8 mouse cellular contexts compared by ENCODE assay signal in the genomic region with DNA sequence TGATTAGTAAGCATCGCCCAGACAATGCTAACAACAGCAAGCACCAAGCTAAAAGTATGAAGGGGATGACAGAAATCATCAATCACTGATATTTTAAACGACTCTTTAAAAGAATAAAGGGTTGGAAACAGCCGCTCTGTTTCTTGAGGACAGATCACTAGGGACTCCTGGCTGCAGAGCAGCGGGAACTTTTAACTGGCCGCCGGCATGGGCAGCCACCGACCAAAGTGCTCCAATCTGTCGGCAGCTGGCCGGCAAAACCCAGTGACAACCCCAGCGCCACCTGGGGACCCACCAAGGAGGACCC. TPM values are rescaled to one million over a fixed set of nuclear protein-coding genes. Genes with fewer than 3 reads are reported as not detected.
A peak's percentile ranks its signal among the peaks of the same experiment; 100 is the strongest.
DNase-seq lines count a peak whose midpoint lies in the region; ATAC-seq and TF ChIP-seq lines count a peak whose summit lies in the region.

No protein-coding gene starts in this region.

- in situ Hi-C loops in ES-E14 (cut with MboI; ENCODE audit: low sequenced_read_pairs in 2 of 2, unreplicated experiment in 2 of 2), result no loop called here

- H3K27me3 ChIP-seq in heart, embryonic 11.5 days (ENCODE audit: control insufficient read depth, insufficient read depth, low read length), result peaks cover 56% of the 10 kb centered on the region
- peaks cover 38% of the 10 kb centered on the region for H3K27me3 ChIP-seq in forebrain, embryonic 15.5 days
- H3K27me3 ChIP-seq in liver, embryonic 12.5 days (replicated peaks), result peaks cover 82% of the 10 kb centered on the region

- no peak for ATAC-seq in heart, embryonic 11.5 days (replicated peaks; ENCODE audit: insufficient number of reproducible peaks, low FRiP score, low TSS enrichment)
- ATAC-seq in forebrain, embryonic 15.5 days (replicated peaks), result no peak
- no peak for ATAC-seq in liver, embryonic 12.5 days
- no peak for ATAC-seq in CD4-positive, CD25-positive, alpha-beta regulatory T cell, adult 4 months

- no peaks in the 10 kb centered on the region for H3K36me3 ChIP-seq in heart, embryonic 11.5 days (ENCODE audit: control insufficient read depth, insufficient read depth, low read length)
- no peaks in the 10 kb centered on the region for H3K36me3 ChIP-seq in ES-E14 (ENCODE audit: control insufficient read depth, insufficient read depth, low read length, poor library complexity, severe bottlenecking)
- no peaks in the 10 kb centered on the region for H3K36me3 ChIP-seq in forebrain, embryonic 15.5 days
- H3K36me3 ChIP-seq in liver, embryonic 12.5 days, result no peaks in the 10 kb centered on the region

- H3K9ac ChIP-seq in heart, embryonic 11.5 days (ENCODE audit: low read depth, low read length), result peak overlapping the region; percentile 70
- H3K9ac ChIP-seq in ES-E14 (ENCODE audit: insufficient read depth, low read depth, low read length, poor library complexity, severe bottlenecking), result no peak overlapping the region
- H3K9ac ChIP-seq in forebrain, embryonic 15.5 days (replicated peaks), result peak overlapping the region; percentile 73; the same call in 1 of the 2 replicates
- peak overlapping the region; percentile 89 for H3K9ac ChIP-seq in liver, embryonic 12.5 days

- no peak overlapping the region for H3K27ac ChIP-seq in heart, embryonic 11.5 days (ENCODE audit: low read depth, low read length)
- no peak overlapping the region for H3K27ac ChIP-seq in ES-E14 (ENCODE audit: insufficient read depth, low read depth, low read length, poor library complexity, severe bottlenecking)
- H3K27ac ChIP-seq in forebrain, embryonic 15.5 days (replicated peaks), result no peak overlapping the region
- 0 out of 2 replicates have a peak overlapping the region, but pooled peaks have one; percentile 9 for H3K27ac ChIP-seq in liver, embryonic 12.5 days

- peak overlapping the region; percentile 61 for H3K4me3 ChIP-seq in heart, embryonic 11.5 days (ENCODE audit: low read depth, low read length)
- H3K4me3 ChIP-seq in ES-E14 (ENCODE audit: insufficient read depth in 1 of 2, low read depth in 1 of 2, low read length in 2 of 2, poor library complexity in 1 of 2, severe bottlenecking in 1 of 2), result peak overlapping the region; percentile 63 to 74; a peak in 3 of 4 replicates
- H3K4me3 ChIP-seq in forebrain, embryonic 15.5 days, result peak overlapping the region; percentile 60
- H3K4me3 ChIP-seq in liver, embryonic 12.5 days, result peak overlapping the region; percentile 73

- no peak for DNase-seq in heart, postnatal 25 days (ENCODE audit: low spot score)
- DNase-seq in ES-E14 (ENCODE audit: low read depth, low spot score), result no peak
- DNase-seq in urinary bladder, postnatal 4 days (ENCODE audit: low spot score in 2 of 2), result no peak
- DNase-seq in frontal cortex, postnatal 36 days (ENCODE audit: low spot score in 2 of 2), result no peak

- peak overlapping the region; percentile 97 for H3K4me2 ChIP-seq in heart, embryonic 11.5 days
- peak overlapping the region; percentile 96 for H3K4me2 ChIP-seq in forebrain, embryonic 15.5 days (replicated peaks)
- H3K4me2 ChIP-seq in liver, embryonic 12.5 days, result peak overlapping the region; percentile 97

- no peaks in the 10 kb centered on the region for H3K4me1 ChIP-seq in heart, embryonic 11.5 days (ENCODE audit: control insufficient read depth, insufficient read depth, low read length)
- peaks cover 0 to 3% of the 10 kb centered on the region in 2 experiments; a peak in 2 of 4 replicates for H3K4me1 ChIP-seq in ES-E14 (ENCODE audit: control insufficient read depth in 2 of 2, insufficient read depth in 2 of 2, low read length in 2 of 2, poor library complexity in 1 of 2)
- peaks cover 29% of the 10 kb centered on the region for H3K4me1 ChIP-seq in forebrain, embryonic 15.5 days
- peaks cover 47% of the 10 kb centered on the region for H3K4me1 ChIP-seq in liver, embryonic 12.5 days

- intact Hi-C loops in heart, postnatal 25 days (cut with DNase I), result no loop called here

- no peaks in the 10 kb centered on the region for H3K9me3 ChIP-seq in heart, embryonic 11.5 days (replicated peaks; ENCODE audit: control insufficient read depth, low read length)
- H3K9me3 ChIP-seq in ES-E14 (ENCODE audit: control insufficient read depth, insufficient read depth, low read depth, low read length), result no peaks in the 10 kb centered on the region
- no peaks in the 10 kb centered on the region for H3K9me3 ChIP-seq in forebrain, embryonic 15.5 days
- H3K9me3 ChIP-seq in liver, embryonic 12.5 days (replicated peaks), result no peaks in the 10 kb centered on the region

- under 1% methylated on average over 10 of the region's 10 CpGs for WGBS in heart, embryonic 11.5 days (ENCODE audit: insufficient replicate concordance)
- 2% methylated on average over 10 of the region's 10 CpGs for WGBS in forebrain, embryonic 15.5 days
- 3% methylated on average over 10 of the region's 10 CpGs for WGBS in liver, embryonic 12.5 days (ENCODE audit: insufficient replicate concordance)

TF ChIP-seq in ES-E14, 5 proteins besides CTCF, POLR2A, EP300 and RAD21:
- TF ChIP-seq MAFK (IDR thresholded peaks at IDR 0.05; ENCODE audit: insufficient read depth, low read depth, low read length) (no peak), ZC3H11A (IDR thresholded peaks at IDR 0.05; ENCODE audit: borderline replicate concordance, low read depth, low read length) (no peak), ZNF384 (IDR thresholded peaks at IDR 0.05; ENCODE audit: low read depth, low read length) (no peak), CHD2 (IDR thresholded peaks at IDR 0.05; ENCODE audit: low read depth, low read length) (no peak), HCFC1 (IDR thresholded peaks at IDR 0.05; ENCODE audit: borderline replicate concordance, insufficient read depth, low read length) (no peak)

RNA-seq across cellular contexts. Expression of a gene that starts 1.0 kb away (rescaled TPM):
- polyA plus RNA-seq in heart, embryonic 11.5 days (2014; fragmentation: Nextera tagmentation; extraction: Ambion mirVana), result 6.4 and 6.5 TPM in 2 replicates
- 1 to 10 TPM; 3.3 to 3.8 TPM for total RNA-seq in heart, postnatal 25 days (2021)
- 2.1 and 2.5 TPM in 2 replicates for total RNA-seq in ES-E14 (2012; rRNA removed)
- polyA plus RNA-seq in forebrain, embryonic 15.5 days (2015; fragmentation: Nextera tagmentation; extraction: Ambion mirVana), result 46.7 and 47.6 TPM in 2 replicates
- 33.4 and 36.7 TPM in 2 replicates for polyA plus RNA-seq in liver, embryonic 12.5 days (2016; fragmentation: Nextera tagmentation; extraction: Ambion mirVana)
- under 1 TPM in 1 of 2 experiments, not detected in 1; 0.24 TPM for polyA plus RNA-seq in CD4-positive, CD25-positive, alpha-beta regulatory T cell, adult 4 months (2017; shearing (Covaris generic))
